Mouse (Mus musculus): Measurements from ENCODE around the gene Psme2. TPM values are rescaled to one million over a fixed set of nuclear protein-coding genes. Genes with fewer than 3 reads are reported as not detected.
A peak's percentile ranks its signal among the peaks of the same experiment; 100 is the strongest.

Psme2 gene
- polyA plus RNA-seq (2014; fragmentation: Nextera tagmentation; extraction: Ambion mirVana), result 188 and 218 TPM in 2 replicates

GRCm38 (mm10) chr14:55590748-55591330 is at the start of gene Psme2:
Gene Psme2, minus strand, starts transcription at chr14:55591113.
- Histone ChIP-seq H3K27ac (ENCODE audit: low read depth, low read length) (peak within 1 kb of the TSS; percentile 86), H3K9me3 (ENCODE audit: control insufficient read depth, low read length) (no peaks in the 10 kb centered on the region), H3K4me1 (ENCODE audit: control insufficient read depth, insufficient read depth, low read length) (peaks cover 7% of the 10 kb centered on the region), H3K27me3 (ENCODE audit: control insufficient read depth, insufficient read depth, low read length) (no peaks in the 10 kb centered on the region), H3K4me2 (ENCODE audit: low read depth) (peak within 1 kb of the TSS; percentile 98), H3K36me3 (ENCODE audit: control insufficient read depth, insufficient read depth, low read length) (peaks cover 7% of the 10 kb centered on the region), H3K9ac (ENCODE audit: low read length) (peak within 1 kb of the TSS; percentile 83), H3K4me3 (ENCODE audit: low read depth, low read length) (peak within 1 kb of the TSS; percentile 85)
- ATAC-seq (ENCODE audit: insufficient read depth, low FRiP score, low TSS enrichment) (peak; percentile 96), DNase-seq (ENCODE audit: low spot score) (peak; percentile 92)
- WGBS, result under 1% methylated on average over 22 of the region's 22 CpGs

- H3K27ac ChIP-seq (ENCODE audit: low read depth, low read length), result no peak within 1 kb of the TSS
- H3K9ac ChIP-seq (ENCODE audit: low read length), result no peak within 1 kb of the TSS
- no peak within 1 kb of the TSS for H3K4me3 ChIP-seq (ENCODE audit: low read depth, low read length)
- H3K4me2 ChIP-seq (ENCODE audit: low read depth), result no peak within 1 kb of the TSS
- ATAC-seq (ENCODE audit: insufficient read depth, low FRiP score, low TSS enrichment) (no peak), DNase-seq (ENCODE audit: low spot score) (no peak)
- H3K4me1 ChIP-seq (ENCODE audit: control insufficient read depth, insufficient read depth, low read length), result peaks cover 10% of the 10 kb centered on the region
- no peaks in the 10 kb centered on the region for H3K9me3 ChIP-seq (ENCODE audit: control insufficient read depth, low read length)
- no peaks in the 10 kb centered on the region for H3K27me3 ChIP-seq (ENCODE audit: control insufficient read depth, insufficient read depth, low read length)
- WGBS, result 95% methylated on average over 9 of the region's 9 CpGs
- peaks cover 10% of the 10 kb centered on the region for H3K36me3 ChIP-seq (ENCODE audit: control insufficient read depth, insufficient read depth, low read length)
These were observed 46.9 kb upstream of the Psme2 start, which contains the start of gene Gm49378 for GRCm38 (mm10) chr14:55637795-55638194. Gene Gm49378, minus strand, starts transcription at chr14:55637895.

- no peaks in the 10 kb centered on the region for H3K27me3 ChIP-seq (ENCODE audit: control insufficient read depth, insufficient read depth, low read length)
- DNase-seq (ENCODE audit: low spot score) (peak; percentile 90), ATAC-seq (ENCODE audit: insufficient read depth, low FRiP score, low TSS enrichment) (peak; percentile 75; the same call in 1 of the 2 replicates)
- H3K4me2 ChIP-seq (ENCODE audit: low read depth), result peak within 1 kb of the TSS; percentile 65
- H3K9me3 ChIP-seq (ENCODE audit: control insufficient read depth, low read length), result no peaks in the 10 kb centered on the region
- peak within 1 kb of the TSS; percentile 63 for H3K4me3 ChIP-seq (ENCODE audit: low read depth, low read length)
- H3K4me1 ChIP-seq (ENCODE audit: control insufficient read depth, insufficient read depth, low read length), result peaks cover 4% of the 10 kb centered on the region
- 2% methylated on average over 26 of the region's 33 CpGs for WGBS
- no peak within 1 kb of the TSS for H3K27ac ChIP-seq (ENCODE audit: low read depth, low read length)
- H3K9ac ChIP-seq (ENCODE audit: low read length), result peak within 1 kb of the TSS; percentile 65
- H3K36me3 ChIP-seq (ENCODE audit: control insufficient read depth, insufficient read depth, low read length), result peaks cover 13% of the 10 kb centered on the region
These were observed 44.7 kb upstream of the Psme2 start, which contains the start of gene Ipo4 for GRCm38 (mm10) chr14:55635523-55636007. Gene Ipo4, minus strand, starts transcription at chr14:55635957.

GRCm38 (mm10) chr14:55634874-55635522 is 44.1 kb upstream of the Psme2 start:
- Histone ChIP-seq H3K9ac (ENCODE audit: low read length) (peak overlapping the region; percentile 65), H3K4me3 (ENCODE audit: low read depth, low read length) (peak overlapping the region; percentile 63), H3K27me3 (ENCODE audit: control insufficient read depth, insufficient read depth, low read length) (no peaks in the 10 kb centered on the region), H3K27ac (ENCODE audit: low read depth, low read length) (no peak overlapping the region), H3K36me3 (ENCODE audit: control insufficient read depth, insufficient read depth, low read length) (peaks cover 17% of the 10 kb centered on the region), H3K4me2 (ENCODE audit: low read depth) (peak overlapping the region; percentile 65), H3K4me1 (ENCODE audit: control insufficient read depth, insufficient read depth, low read length) (peaks cover 4% of the 10 kb centered on the region), H3K9me3 (ENCODE audit: control insufficient read depth, low read length) (no peaks in the 10 kb centered on the region)
- ATAC-seq (ENCODE audit: insufficient read depth, low FRiP score, low TSS enrichment) (peak; percentile 49), DNase-seq (ENCODE audit: low spot score) (no peak)
- 3% methylated on average over 23 of the region's 23 CpGs for WGBS

GRCm38 (mm10) chr14:55629312-55629711 is 38.4 kb upstream of the Psme2 start:
- ATAC-seq (ENCODE audit: insufficient read depth, low FRiP score, low TSS enrichment), result no peak
- Histone ChIP-seq H3K4me3 (ENCODE audit: low read depth, low read length) (no peak overlapping the region), H3K4me2 (ENCODE audit: low read depth) (no peak overlapping the region), H3K36me3 (ENCODE audit: control insufficient read depth, insufficient read depth, low read length) (peaks cover 33% of the 10 kb centered on the region), H3K27me3 (ENCODE audit: control insufficient read depth, insufficient read depth, low read length) (no peaks in the 10 kb centered on the region), H3K27ac (ENCODE audit: low read depth, low read length) (no peak overlapping the region), H3K9me3 (ENCODE audit: control insufficient read depth, low read length) (no peaks in the 10 kb centered on the region), H3K4me1 (ENCODE audit: control insufficient read depth, insufficient read depth, low read length) (no peaks in the 10 kb centered on the region), H3K9ac (ENCODE audit: low read length) (no peak overlapping the region)
- DNase-seq (ENCODE audit: low spot score), result no peak
- 50% methylated on average over 5 of the region's 5 CpGs for WGBS

GRCm38 (mm10) chr14:55628077-55628827 is 37.3 kb upstream of the Psme2 start:
- DNase-seq (ENCODE audit: low spot score), result no peak
- no peak for ATAC-seq (ENCODE audit: insufficient read depth, low FRiP score, low TSS enrichment)
- no peaks in the 10 kb centered on the region for H3K4me1 ChIP-seq (ENCODE audit: control insufficient read depth, insufficient read depth, low read length)
- no peak overlapping the region for H3K27ac ChIP-seq (ENCODE audit: low read depth, low read length)
- peaks cover 29% of the 10 kb centered on the region for H3K36me3 ChIP-seq (ENCODE audit: control insufficient read depth, insufficient read depth, low read length)
- no peaks in the 10 kb centered on the region for H3K9me3 ChIP-seq (ENCODE audit: control insufficient read depth, low read length)
- no peaks in the 10 kb centered on the region for H3K27me3 ChIP-seq (ENCODE audit: control insufficient read depth, insufficient read depth, low read length)
- 83% methylated on average over 27 of the region's 27 CpGs for WGBS
- no peak overlapping the region for H3K4me3 ChIP-seq (ENCODE audit: low read depth, low read length)
- H3K4me2 ChIP-seq (ENCODE audit: low read depth), result no peak overlapping the region
- no peak overlapping the region for H3K9ac ChIP-seq (ENCODE audit: low read length)

- Histone ChIP-seq H3K9me3 (ENCODE audit: control insufficient read depth, low read length) (no peaks in the 10 kb centered on the region), H3K4me3 (ENCODE audit: low read depth, low read length) (peak overlapping the region; percentile 27), H3K27ac (ENCODE audit: low read depth, low read length) (0 out of 2 replicates have a peak overlapping the region, but pooled peaks have one; percentile 6), H3K9ac (ENCODE audit: low read length) (peak overlapping the region; percentile 10; the same call in 1 of the 2 replicates), H3K4me2 (ENCODE audit: low read depth) (peak overlapping the region; percentile 37), H3K27me3 (ENCODE audit: control insufficient read depth, insufficient read depth, low read length) (no peaks in the 10 kb centered on the region), H3K4me1 (ENCODE audit: control insufficient read depth, insufficient read depth, low read length) (no peaks in the 10 kb centered on the region; the same call in 1 of the 2 replicates), H3K36me3 (ENCODE audit: control insufficient read depth, insufficient read depth, low read length) (no peaks in the 10 kb centered on the region)
- no peak for DNase-seq (ENCODE audit: low spot score)
- ATAC-seq (ENCODE audit: insufficient read depth, low FRiP score, low TSS enrichment), result no peak
- 52% methylated on average over 22 of the region's 22 CpGs for WGBS
These were observed 27.7 kb upstream of the Psme2 start for GRCm38 (mm10) chr14:55618486-55619195.

GRCm38 (mm10) chr14:55617822-55618221 is 26.9 kb upstream of the Psme2 start, which contains the start of gene Rec8:
Gene Rec8, plus strand, starts transcription at chr14:55618037.
- peak within 1 kb of the TSS; percentile 27 for H3K4me3 ChIP-seq (ENCODE audit: low read depth, low read length)
- peak; percentile 81 for ATAC-seq (ENCODE audit: insufficient read depth, low FRiP score, low TSS enrichment)

More at GRCm38 (mm10) chr14:55617822-55618221, 26.9 kb upstream of the Psme2 start, which contains the start of gene Rec8:
- H3K27me3 ChIP-seq (ENCODE audit: control insufficient read depth, insufficient read depth, low read length), result no peaks in the 10 kb centered on the region
- H3K36me3 ChIP-seq (ENCODE audit: control insufficient read depth, insufficient read depth, low read length), result no peaks in the 10 kb centered on the region
- peak within 1 kb of the TSS; percentile 10; the same call in 1 of the 2 replicates for H3K9ac ChIP-seq (ENCODE audit: low read length)
- H3K4me2 ChIP-seq (ENCODE audit: low read depth), result peak within 1 kb of the TSS; percentile 37
- 29% methylated on average over 21 of the region's 21 CpGs for WGBS
- H3K4me1 ChIP-seq (ENCODE audit: control insufficient read depth, insufficient read depth, low read length), result no peaks in the 10 kb centered on the region; the same call in 1 of the 2 replicates
- 0 out of 2 replicates have a peak within 1 kb of the TSS, but pooled peaks have one; percentile 6 for H3K27ac ChIP-seq (ENCODE audit: low read depth, low read length)
- no peaks in the 10 kb centered on the region for H3K9me3 ChIP-seq (ENCODE audit: control insufficient read depth, low read length)
- peak; percentile 67 for DNase-seq (ENCODE audit: low spot score)
